Mouse (Mus musculus): ENCODE measurements around the gene Cd207. TPM values are rescaled to one million over a fixed set of nuclear protein-coding genes. Genes with fewer than 3 reads are reported as not detected.

The Cd207 gene
- total RNA-seq, 2 experiments from 2014 or later: not detected

Other genes starting within 250 kb of the Cd207 start
- 10 to 100 TPM; 69.2 to 83.9 TPM for gene Tet3, start 218.8 kb downstream of the Cd207 start, total RNA-seq (2021)
- 10 to 100 TPM; 29.2 to 32.0 TPM for gene Dguok, start 170.9 kb downstream of the Cd207 start, total RNA-seq (2021)
- not detected for gene Actg2, start 141.6 kb downstream of the Cd207 start, total RNA-seq (2021)
- gene Stambp, start 105.1 kb downstream of the Cd207 start, total RNA-seq (2021): 10 to 100 TPM; 34.3 to 35.6 TPM
- not detected for gene Clec4f, start 21.7 kb downstream of the Cd207 start, total RNA-seq (2021)
- gene Vax2, start 33.4 kb upstream of the Cd207 start, total RNA-seq (2021): not detected
- gene Atp6v1b1, start 65.1 kb upstream of the Cd207 start, total RNA-seq (2021): under 1 TPM in 1 of 2 experiments, not detected in 1; 0.30 TPM
- not detected for gene Ankrd53, start 84.8 kb upstream of the Cd207 start, total RNA-seq (2021)
- gene Tex261, start 98.0 kb upstream of the Cd207 start, total RNA-seq (2021): 10 to 100 TPM; 50.3 to 59.0 TPM
- gene Nagk, start 117.1 kb upstream of the Cd207 start, total RNA-seq (2021): 10 to 100 TPM; 45.1 to 45.9 TPM
- 10 to 100 TPM; 41.1 to 45.5 TPM for gene Paip2b, start 153.9 kb upstream of the Cd207 start, total RNA-seq (2021)
- 100 to 1,000 TPM; 123 to 138 TPM for gene Zfp638, start 189.3 kb upstream of the Cd207 start, total RNA-seq (2021)